Mouse (Mus musculus): ENCODE data around the gene Gm20696. TPM values are rescaled to one million over a fixed set of nuclear protein-coding genes. Genes with fewer than 3 reads are reported as not detected.

Gm20696 gene
- polyA plus RNA-seq, 1 experiment, result 3.0 TPM

DNA sequence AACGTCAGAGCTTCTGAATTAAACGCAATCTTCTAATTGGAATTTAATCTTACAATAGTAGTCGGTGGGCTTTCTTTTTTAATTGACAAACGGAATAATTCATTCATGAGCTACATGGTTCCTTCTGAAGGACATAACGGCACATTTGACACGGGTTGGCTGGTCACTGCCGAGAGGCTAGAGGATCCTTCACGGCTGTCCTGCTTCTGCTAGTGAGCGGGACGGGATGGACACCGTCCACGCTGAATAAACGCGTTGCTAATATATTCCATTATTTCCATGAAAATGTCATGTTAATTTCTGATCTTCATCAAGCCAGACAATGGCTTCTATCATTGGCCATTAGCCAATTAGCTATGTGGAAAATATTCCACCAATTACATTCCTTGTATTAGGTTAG, 236.0 kb downstream of the Gm20696 start:
- Histone ChIP-seq H3K27ac (ENCODE audit: insufficient read depth, low read depth, low read length) (no peak overlapping the region), H3K4me1 (ENCODE audit: control insufficient read depth, insufficient read depth, low read length) (peaks cover 27% of the 10 kb centered on the region)
- TF ChIP-seq POLR2A (IDR thresholded peaks at IDR 0.05; ENCODE audit: borderline replicate concordance, low read depth, low read length) (no peak), CTCF (IDR thresholded peaks at IDR 0.05; ENCODE audit: low read depth, low read length) (no peak)

DNA sequence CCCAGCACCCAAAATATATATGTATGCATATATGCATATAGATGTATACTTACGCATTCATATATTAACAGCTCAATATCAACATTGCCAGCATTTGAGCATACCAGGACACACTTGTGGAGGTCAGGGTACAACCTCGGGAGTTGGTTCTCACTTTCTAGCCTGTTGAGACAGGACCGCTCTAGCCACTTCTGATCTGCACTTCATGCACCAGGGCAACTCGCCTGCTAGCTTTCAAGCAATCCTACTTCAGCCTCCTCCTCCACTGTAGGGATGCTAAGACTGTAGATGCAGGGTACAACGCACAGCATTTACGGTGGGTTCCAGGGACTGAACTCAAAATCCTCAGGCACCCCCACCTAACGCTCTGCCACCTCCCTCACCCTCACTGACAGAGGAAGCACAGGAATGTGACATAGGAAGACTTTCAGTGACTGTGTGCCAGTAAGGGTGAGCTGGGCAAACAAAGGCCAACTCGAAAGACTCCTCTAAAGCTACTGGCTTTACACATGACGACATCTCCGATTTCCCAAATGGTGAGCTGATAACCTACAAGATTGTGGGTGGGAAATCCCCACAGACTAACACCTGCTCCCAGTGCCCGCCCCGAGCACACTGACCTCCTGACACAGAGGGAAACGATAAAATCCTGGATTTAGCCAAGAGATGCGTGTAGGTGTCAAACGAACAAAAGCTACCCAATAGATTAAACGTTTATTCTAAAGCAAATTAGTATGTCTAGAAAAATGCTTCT, 237.0 kb downstream of the Gm20696 start:
- H3K4me1 ChIP-seq (ENCODE audit: control insufficient read depth, insufficient read depth, low read length), result peaks cover 23% of the 10 kb centered on the region
- TF ChIP-seq POLR2A (IDR thresholded peaks at IDR 0.05; ENCODE audit: borderline replicate concordance, low read depth, low read length) (no peak), CTCF (IDR thresholded peaks at IDR 0.05; ENCODE audit: low read depth, low read length) (no peak)
- no peak overlapping the region for H3K4me3 ChIP-seq (ENCODE audit: insufficient read depth, low read length)
- no peak overlapping the region for H3K27ac ChIP-seq (ENCODE audit: insufficient read depth, low read depth, low read length)

More for the DNA sequence above, 236.0 kb downstream of the Gm20696 start:
- H3K4me3 ChIP-seq (ENCODE audit: insufficient read depth, low read length), result no peak overlapping the region

- H3K27ac ChIP-seq (ENCODE audit: insufficient read depth, low read depth, low read length), result no peak overlapping the region
- no peak for TF ChIP-seq POLR2A (IDR thresholded peaks at IDR 0.05; ENCODE audit: borderline replicate concordance, low read depth, low read length)
- no peak for TF ChIP-seq CTCF (IDR thresholded peaks at IDR 0.05; ENCODE audit: low read depth, low read length)
- no peak overlapping the region for H3K4me3 ChIP-seq (ENCODE audit: insufficient read depth, low read length)
- H3K4me1 ChIP-seq (ENCODE audit: control insufficient read depth, insufficient read depth, low read length), result peaks cover 20% of the 10 kb centered on the region
These were observed 237.6 kb downstream of the Gm20696 start for GRCm38 (mm10) chr6:99428961-99429360.

- Histone ChIP-seq H3K4me3 (ENCODE audit: insufficient read depth, low read length) (no peak overlapping the region), H3K27ac (ENCODE audit: insufficient read depth, low read depth, low read length) (no peak overlapping the region), H3K4me1 (ENCODE audit: control insufficient read depth, insufficient read depth, low read length) (peaks cover 17% of the 10 kb centered on the region)
- TF ChIP-seq CTCF (IDR thresholded peaks at IDR 0.05; ENCODE audit: low read depth, low read length) (no peak), POLR2A (IDR thresholded peaks at IDR 0.05; ENCODE audit: borderline replicate concordance, low read depth, low read length) (no peak)
These were observed 239.3 kb downstream of the Gm20696 start for GRCm38 (mm10) chr6:99427301-99427700.

DNA sequence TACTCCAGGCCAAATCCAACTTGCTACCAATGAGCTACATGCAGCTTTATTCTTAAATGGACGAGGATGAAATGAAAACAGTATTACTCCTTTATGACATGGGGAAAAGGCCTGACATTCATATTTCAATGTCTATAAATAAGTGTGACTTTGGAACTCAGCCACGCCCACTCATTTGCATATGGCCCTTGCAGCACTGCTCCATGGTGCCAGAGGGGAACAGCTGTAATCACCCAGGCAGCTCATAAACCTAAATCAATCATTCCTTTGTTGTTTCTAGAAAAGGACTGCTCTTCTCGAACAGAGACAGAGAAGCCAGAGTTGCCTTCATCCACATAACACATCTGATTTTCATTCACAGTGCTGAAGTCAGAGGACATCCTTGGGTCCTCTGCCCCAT, 241.6 kb downstream of the Gm20696 start:
- Histone ChIP-seq H3K4me3 (ENCODE audit: insufficient read depth, low read length) (no peak overlapping the region), H3K27ac (ENCODE audit: insufficient read depth, low read depth, low read length) (no peak overlapping the region), H3K4me1 (ENCODE audit: control insufficient read depth, insufficient read depth, low read length) (peaks cover 26% of the 10 kb centered on the region)
- TF ChIP-seq POLR2A (IDR thresholded peaks at IDR 0.05; ENCODE audit: borderline replicate concordance, low read depth, low read length), result no peak
- no peak for TF ChIP-seq CTCF (IDR thresholded peaks at IDR 0.05; ENCODE audit: low read depth, low read length)

- Histone ChIP-seq H3K27ac (ENCODE audit: insufficient read depth, low read depth, low read length) (no peak overlapping the region), H3K4me1 (ENCODE audit: control insufficient read depth, insufficient read depth, low read length) (peaks cover 28% of the 10 kb centered on the region), H3K4me3 (ENCODE audit: insufficient read depth, low read length) (no peak overlapping the region)
- TF ChIP-seq CTCF (IDR thresholded peaks at IDR 0.05; ENCODE audit: low read depth, low read length), result no peak
- no peak for TF ChIP-seq POLR2A (IDR thresholded peaks at IDR 0.05; ENCODE audit: borderline replicate concordance, low read depth, low read length)
These were observed 245.9 kb downstream of the Gm20696 start for GRCm38 (mm10) chr6:99420666-99421065.

DNA sequence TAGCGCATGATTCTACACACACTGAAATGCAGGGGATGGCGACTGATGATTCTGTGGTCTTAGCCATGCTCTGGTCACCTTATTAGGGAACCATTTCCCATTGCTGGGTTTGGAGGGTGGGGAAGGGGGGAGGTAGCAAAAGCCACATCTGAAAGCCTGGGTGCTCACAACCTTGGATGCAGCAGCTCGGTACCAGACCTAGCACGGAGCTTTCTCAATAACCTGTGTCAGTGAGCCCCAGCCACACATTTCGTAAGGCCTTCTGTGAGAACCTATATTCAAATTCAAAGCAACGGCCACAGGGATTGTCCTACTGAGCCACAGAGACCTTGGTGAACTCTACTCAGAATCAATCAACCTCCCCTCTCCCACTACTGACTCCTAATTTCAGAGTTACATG, 254.0 kb downstream of the Gm20696 start:
- no peak overlapping the region for H3K27ac ChIP-seq (ENCODE audit: insufficient read depth, low read depth, low read length)
- H3K4me3 ChIP-seq (ENCODE audit: insufficient read depth, low read length), result no peak overlapping the region
- H3K4me1 ChIP-seq (ENCODE audit: control insufficient read depth, insufficient read depth, low read length), result peaks cover 4% of the 10 kb centered on the region
- TF ChIP-seq POLR2A (IDR thresholded peaks at IDR 0.05; ENCODE audit: borderline replicate concordance, low read depth, low read length), result no peak
- no peak for TF ChIP-seq CTCF (IDR thresholded peaks at IDR 0.05; ENCODE audit: low read depth, low read length)

DNA sequence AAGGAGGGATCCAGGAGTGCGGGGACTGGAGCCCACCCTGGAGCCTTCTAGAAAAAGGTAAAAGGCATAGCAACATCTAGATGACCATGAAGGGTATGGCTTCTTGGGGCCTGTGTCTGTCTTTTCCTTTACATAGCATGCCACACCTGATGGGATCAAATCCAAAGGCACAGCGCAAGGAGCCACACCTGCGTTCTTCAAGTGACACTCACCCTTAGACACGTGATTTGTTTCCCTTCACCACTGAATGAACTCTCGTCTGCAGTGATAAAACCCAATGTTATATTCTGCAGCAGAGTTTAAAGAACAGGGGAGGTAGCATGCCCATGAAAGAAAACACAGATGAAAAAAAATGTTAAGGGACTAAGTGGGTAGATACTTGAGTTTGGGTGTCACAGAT, 257.0 kb downstream of the Gm20696 start:
- Histone ChIP-seq H3K4me3 (ENCODE audit: insufficient read depth, low read length) (no peak overlapping the region), H3K27ac (ENCODE audit: insufficient read depth, low read depth, low read length) (no peak overlapping the region), H3K4me1 (ENCODE audit: control insufficient read depth, insufficient read depth, low read length) (peaks cover 22% of the 10 kb centered on the region)
- TF ChIP-seq POLR2A (IDR thresholded peaks at IDR 0.05; ENCODE audit: borderline replicate concordance, low read depth, low read length), result no peak
- no peak for TF ChIP-seq CTCF (IDR thresholded peaks at IDR 0.05; ENCODE audit: low read depth, low read length)

DNA sequence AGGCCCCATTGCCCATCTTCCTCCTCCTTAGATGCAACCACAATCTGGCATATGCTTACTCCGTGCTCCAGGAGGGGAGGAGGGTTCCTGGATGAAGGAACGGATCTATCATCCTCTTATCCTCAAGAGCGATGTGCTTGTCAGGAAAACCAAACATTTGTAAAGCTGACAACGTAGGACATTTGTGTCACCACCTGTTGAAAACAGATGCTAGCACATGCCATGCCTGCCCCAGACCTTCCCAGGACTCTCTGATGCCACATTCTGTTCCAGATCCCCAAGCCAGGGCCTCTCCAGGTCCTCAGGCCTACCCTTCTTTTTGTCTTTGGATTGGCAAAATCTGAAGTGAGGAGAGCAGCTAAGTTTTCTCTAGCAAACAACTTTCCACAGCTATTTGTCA, 257.7 kb downstream of the Gm20696 start:
- H3K4me1 ChIP-seq (ENCODE audit: control insufficient read depth, insufficient read depth, low read length), result peaks cover 24% of the 10 kb centered on the region
- H3K27ac ChIP-seq (ENCODE audit: insufficient read depth, low read depth, low read length), result no peak overlapping the region
- H3K4me3 ChIP-seq (ENCODE audit: insufficient read depth, low read length), result no peak overlapping the region
- no peak for TF ChIP-seq CTCF (IDR thresholded peaks at IDR 0.05; ENCODE audit: low read depth, low read length)
- no peak for TF ChIP-seq POLR2A (IDR thresholded peaks at IDR 0.05; ENCODE audit: borderline replicate concordance, low read depth, low read length)

GRCm38 (mm10) chr6:99403755-99404390, 262.7 kb downstream of the Gm20696 start:
- Histone ChIP-seq H3K27ac (ENCODE audit: insufficient read depth, low read depth, low read length) (no peak overlapping the region), H3K4me1 (ENCODE audit: control insufficient read depth, insufficient read depth, low read length) (peaks cover 47% of the 10 kb centered on the region), H3K4me3 (ENCODE audit: insufficient read depth, low read length) (no peak overlapping the region)
- no peak for TF ChIP-seq POLR2A (IDR thresholded peaks at IDR 0.05; ENCODE audit: borderline replicate concordance, low read depth, low read length)

All from bone marrow macrophage, adult 2 months (primary cell).